Mouse (Mus musculus) midbrain, embryonic 13.5 days (tissue): Measurements from ENCODE around the gene Mif. TPM values are rescaled to one million over a fixed set of nuclear protein-coding genes. Genes with fewer than 3 reads are reported as not detected.
A peak's percentile ranks its signal among the peaks of the same experiment; 100 is the strongest.
"Not testable (repeated sequence)": the region's sequence is repeated elsewhere in the genome, so short reads cannot be mapped to it uniquely, and the experiment has no call there.

Experiments used
- ATAC-seq: fragments of 200-750 bp; cut with Nextera tagmentation; 2 replicates; pipeline ENCODE4 v1.8.0; 2017; ENCODE audit warnings: mild to moderate bottlenecking, moderate TSS enrichment, moderate library complexity
- H3K27ac ChIP-seq: fragments of 300-500 bp; sonication (generic); 2 replicates; pipeline ENCODE4 v1.5.1; 2015; ENCODE audit warnings: inconsistent platforms, mild to moderate bottlenecking, moderate library complexity
- H3K27me3 ChIP-seq: fragments of 300-500 bp; sonication (generic); 2 replicates; pipeline ENCODE4 v1.6.1; 2015; ENCODE audit warnings: mild to moderate bottlenecking, inconsistent platforms
- H3K36me3 ChIP-seq: fragments of 300-500 bp; sonication (generic); 2 replicates; pipeline ENCODE4 v1.6.1; 2015; ENCODE audit warnings: mild to moderate bottlenecking, inconsistent platforms
- H3K4me1 ChIP-seq: fragments of 300-500 bp; sonication (generic); replicated peaks from 2 replicates; pipeline ENCODE4 v1.6.1; 2015; ENCODE audit warnings: inconsistent platforms
- H3K4me2 ChIP-seq: fragments of 300-500 bp; sonication (generic); replicated peaks from 2 replicates; pipeline ENCODE4 v1.6.1; 2015; ENCODE audit warnings: moderate library complexity, mild to moderate bottlenecking, inconsistent platforms
- H3K4me3 ChIP-seq: fragments of 300-500 bp; sonication (generic); replicated peaks from 2 replicates; pipeline ENCODE4 v1.5.1; 2015; ENCODE audit warnings: mild to moderate bottlenecking, inconsistent platforms
- H3K9ac ChIP-seq: fragments of 300-500 bp; sonication (generic); replicated peaks from 2 replicates; pipeline ENCODE4 v1.6.1; 2015; ENCODE audit warnings: mild to moderate bottlenecking, inconsistent platforms
- H3K9me3 ChIP-seq: fragments of 300-500 bp; sonication (generic); 2 replicates; pipeline ENCODE4 v1.6.1; 2016; ENCODE audit warnings: mild to moderate bottlenecking, inconsistent platforms
- WGBS: fragments of 180-500 bp; shearing (Covaris S2); methylation state at CpG from one replicate; pipeline ENCODE4 v1.1.7; 2015; 5-methylcytosine and 5-hydroxymethylcytosine counted together
- polyA plus RNA-seq: library from polyadenylated mRNA; unstranded; fragments of >200 nt; fragmentation: Nextera tagmentation; extraction: Ambion mirVana; gene quantifications from 2 replicates; pipeline ENCODE4 v1.2.1, GENCODE M21; 2015

Gene Mif
- 1,337 and 1,364 TPM in 2 replicates for polyA plus RNA-seq

DNA sequence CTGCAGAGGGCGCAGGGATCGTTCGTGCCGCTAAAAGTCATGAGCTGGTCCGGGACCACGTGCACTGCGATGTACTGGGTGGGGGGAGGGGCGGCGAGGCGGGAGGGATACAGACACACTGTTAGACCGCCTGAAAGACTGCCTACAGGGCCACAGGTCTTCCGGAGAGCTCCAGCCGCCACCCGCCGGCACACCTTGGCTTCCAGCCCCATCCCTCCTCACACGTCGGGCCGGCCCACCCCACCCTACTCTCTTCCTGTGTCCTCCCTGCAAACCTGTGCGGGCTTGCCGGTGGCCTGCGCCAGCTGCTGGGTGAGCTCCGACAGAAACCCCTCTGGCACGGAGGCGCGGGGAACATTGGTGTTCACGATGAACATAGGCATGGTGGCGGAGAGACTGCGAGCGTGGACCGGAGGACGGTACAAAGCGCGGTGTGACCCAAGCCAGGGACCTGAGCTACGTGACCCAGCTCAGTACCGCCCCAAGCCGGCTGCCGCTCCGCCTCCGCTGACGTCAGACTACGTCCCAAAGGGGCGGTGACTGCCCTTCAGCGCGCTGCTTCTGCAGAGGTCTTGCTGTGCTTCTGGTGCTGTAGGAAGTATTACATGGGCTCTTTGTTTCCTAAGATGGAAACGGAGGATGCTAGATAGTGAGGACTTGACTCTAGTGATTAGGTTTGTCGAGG is at the start of gene Mif:
TSS of gene Mif (minus strand) at position 455 of the 685 bp plus-strand sequence.
- ATAC-seq, result peak; percentile 94
- not testable (repeated sequence) for H3K27me3 ChIP-seq, H3K9me3 ChIP-seq
- Histone ChIP-seq H3K27ac (peak within 1 kb of the TSS; percentile 94), H3K4me1 (peaks cover 34% of the 10 kb centered on the region), H3K4me2 (peak within 1 kb of the TSS; percentile 79), H3K4me3 (peak within 1 kb of the TSS; percentile 74), H3K36me3 (peaks cover 17% of the 10 kb centered on the region), H3K9ac (peak within 1 kb of the TSS; percentile 91)
- WGBS, result 2% methylated on average over 46 of the region's 46 CpGs

- ATAC-seq, result no peak
- H3K4me1 ChIP-seq, result no peaks in the 10 kb centered on the region
- H3K36me3 ChIP-seq, result peaks cover 97% of the 10 kb centered on the region
- H3K9me3 ChIP-seq, result no peaks in the 10 kb centered on the region
- no peaks in the 10 kb centered on the region for H3K27me3 ChIP-seq
- no peak overlapping the region for H3K4me2 ChIP-seq
- WGBS, result 96% methylated on average over 4 of the region's 4 CpGs
- H3K27ac ChIP-seq, result no peak overlapping the region
- H3K9ac ChIP-seq, result no peak overlapping the region
- H3K4me3 ChIP-seq, result no peak overlapping the region
Measured at GRCm38 (mm10) chr10:75906882-75907281, 46.8 kb upstream of the Mif start.

DNA sequence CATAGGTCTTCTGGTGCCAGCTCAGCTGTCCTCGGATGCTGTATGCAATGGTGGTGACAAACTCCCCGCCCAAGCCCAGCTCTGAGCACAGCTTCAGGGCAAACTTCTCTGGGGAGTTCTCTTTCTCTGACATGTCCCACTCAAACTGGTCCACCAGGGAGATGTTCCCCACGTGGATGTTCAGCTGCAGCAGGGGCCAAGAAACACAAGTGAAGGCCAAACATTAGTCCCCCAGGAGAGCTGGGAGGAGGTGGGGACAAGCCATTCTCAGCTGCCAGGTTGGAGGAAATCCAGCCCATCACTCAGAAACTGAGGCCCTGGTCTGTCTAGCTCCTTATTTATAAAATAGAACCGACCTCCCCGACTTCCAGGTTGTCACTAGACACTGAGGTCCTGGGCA is 44.4 kb upstream of the Mif start:
- Histone ChIP-seq H3K36me3 (peaks cover 95% of the 10 kb centered on the region), H3K4me3 (no peak overlapping the region), H3K27ac (no peak overlapping the region), H3K27me3 (no peaks in the 10 kb centered on the region), H3K9me3 (no peaks in the 10 kb centered on the region), H3K4me2 (no peak overlapping the region), H3K4me1 (no peaks in the 10 kb centered on the region), H3K9ac (no peak overlapping the region)
- no peak for ATAC-seq
- WGBS, result 89% methylated on average over 5 of the region's 5 CpGs

DNA sequence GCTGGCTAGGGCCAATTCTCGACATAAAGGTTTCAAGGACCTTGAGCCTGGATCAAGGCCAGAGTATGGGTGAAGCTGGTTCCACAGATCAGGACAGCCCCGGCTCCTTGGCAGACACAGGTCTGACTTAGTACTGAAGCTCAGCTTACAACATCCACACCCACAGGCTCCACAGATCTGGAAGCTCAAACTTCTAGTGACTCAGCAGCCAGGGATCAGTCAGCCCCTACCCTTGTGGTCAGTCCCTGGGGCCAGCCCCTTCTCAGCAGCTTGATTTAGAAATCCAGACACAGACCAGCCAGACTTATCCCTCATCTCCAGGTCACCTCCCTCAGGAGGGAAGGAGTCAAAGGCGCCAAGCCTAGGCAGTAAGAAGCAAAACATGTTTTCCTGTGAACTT is 38.8 kb upstream of the Mif start:
- H3K27me3 ChIP-seq, result no peaks in the 10 kb centered on the region

GRCm38 (mm10) chr10:75898039-75898564 is 38.1 kb upstream of the Mif start:
- Histone ChIP-seq H3K27me3 (no peaks in the 10 kb centered on the region), H3K4me1 (peaks cover 9% of the 10 kb centered on the region), H3K27ac (no peak overlapping the region), H3K9me3 (no peaks in the 10 kb centered on the region), H3K4me2 (no peak overlapping the region), H3K9ac (no peak overlapping the region), H3K4me3 (no peak overlapping the region), H3K36me3 (peaks cover 85% of the 10 kb centered on the region)
- ATAC-seq, result no peak
- WGBS, result 79% methylated on average over 6 of the region's 6 CpGs

More for the DNA sequence above, 38.8 kb upstream of the Mif start:
- no peak overlapping the region for H3K4me2 ChIP-seq
- no peaks in the 10 kb centered on the region for H3K9me3 ChIP-seq
- peaks cover 3% of the 10 kb centered on the region; the same call in 1 of the 2 replicates for H3K4me1 ChIP-seq
- no peak overlapping the region for H3K4me3 ChIP-seq
- ATAC-seq, result no peak
- no peak overlapping the region for H3K27ac ChIP-seq
- no peak overlapping the region for H3K9ac ChIP-seq
- 78% methylated on average over 3 of the region's 3 CpGs for WGBS
- peaks cover 90% of the 10 kb centered on the region for H3K36me3 ChIP-seq

GRCm38 (mm10) chr10:75897373-75897772 is 37.3 kb upstream of the Mif start:
- no peak overlapping the region for H3K9ac ChIP-seq
- H3K36me3 ChIP-seq, result peaks cover 78% of the 10 kb centered on the region
- ATAC-seq, result no peak
- H3K9me3 ChIP-seq, result no peaks in the 10 kb centered on the region
- no peak overlapping the region for H3K4me3 ChIP-seq
- H3K27me3 ChIP-seq, result no peaks in the 10 kb centered on the region
- H3K4me2 ChIP-seq, result no peak overlapping the region
- H3K4me1 ChIP-seq, result peaks cover 13% of the 10 kb centered on the region
- H3K27ac ChIP-seq, result no peak overlapping the region
- WGBS, result 33% methylated on average over 6 of the region's 6 CpGs

DNA sequence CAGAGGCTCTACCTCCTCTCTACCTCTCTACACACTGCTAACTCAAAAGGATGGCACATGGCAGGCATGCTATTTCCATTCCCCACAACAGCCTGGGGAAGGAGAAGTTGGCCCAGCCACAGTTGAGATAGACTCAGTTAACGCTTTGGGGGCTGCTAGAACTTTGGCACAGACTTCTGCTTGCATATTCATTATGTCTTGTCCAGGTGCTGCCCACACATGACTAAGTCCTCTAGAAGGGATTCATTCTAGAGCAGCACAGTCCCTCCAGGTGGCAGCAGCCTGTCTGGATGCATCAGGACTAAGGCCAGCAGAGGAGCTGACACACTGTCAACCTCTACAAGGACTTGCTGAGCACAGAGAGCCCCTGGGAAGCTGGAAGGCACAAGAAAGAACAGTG is 36.2 kb upstream of the Mif start:
- 94% methylated on average over 1 of the region's 1 CpGs for WGBS
- ATAC-seq, result no peak

DNA sequence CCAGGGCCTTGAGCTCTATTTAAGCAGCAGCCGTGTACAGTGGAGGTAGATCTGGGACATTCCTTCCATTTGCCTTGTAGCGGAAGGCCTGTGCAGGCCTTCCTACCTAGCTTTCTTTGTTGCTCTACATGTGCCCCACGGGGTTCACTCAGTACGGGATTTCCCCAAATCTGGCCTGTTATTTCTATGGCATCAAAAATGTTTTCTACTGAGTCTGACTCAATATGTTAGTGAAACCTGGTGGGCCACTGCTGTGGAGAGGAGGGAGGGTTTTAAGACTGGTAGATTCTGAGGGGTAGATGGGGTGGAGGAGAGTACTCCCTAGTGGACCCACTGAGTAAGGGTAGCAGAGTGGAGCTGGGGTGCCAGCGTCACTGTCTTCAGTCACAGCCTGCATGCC is 35.7 kb upstream of the Mif start:
- 96% methylated on average over 5 of the region's 5 CpGs for WGBS
- no peaks in the 10 kb centered on the region for H3K9me3 ChIP-seq
- H3K4me3 ChIP-seq, result no peak overlapping the region
- H3K27me3 ChIP-seq, result no peaks in the 10 kb centered on the region
- ATAC-seq, result no peak
- H3K36me3 ChIP-seq, result peaks cover 62% of the 10 kb centered on the region
- peaks cover 13% of the 10 kb centered on the region for H3K4me1 ChIP-seq
- H3K4me2 ChIP-seq, result no peak overlapping the region
- no peak overlapping the region for H3K9ac ChIP-seq
- H3K27ac ChIP-seq, result no peak overlapping the region

More for the DNA sequence above, 36.2 kb upstream of the Mif start:
- no peaks in the 10 kb centered on the region for H3K9me3 ChIP-seq
- peaks cover 67% of the 10 kb centered on the region for H3K36me3 ChIP-seq
- no peak overlapping the region for H3K9ac ChIP-seq
- no peaks in the 10 kb centered on the region for H3K27me3 ChIP-seq
- H3K4me2 ChIP-seq, result no peak overlapping the region
- no peak overlapping the region for H3K27ac ChIP-seq
- peaks cover 13% of the 10 kb centered on the region for H3K4me1 ChIP-seq
- no peak overlapping the region for H3K4me3 ChIP-seq

- Histone ChIP-seq H3K4me3 (no peak overlapping the region), H3K9me3 (no peaks in the 10 kb centered on the region), H3K4me1 (peaks cover 13% of the 10 kb centered on the region), H3K36me3 (peaks cover 52% of the 10 kb centered on the region), H3K4me2 (no peak overlapping the region), H3K27me3 (no peaks in the 10 kb centered on the region), H3K27ac (no peak overlapping the region), H3K9ac (no peak overlapping the region)
- no peak for ATAC-seq
- 85% methylated on average over 6 of the region's 6 CpGs for WGBS
Measured at GRCm38 (mm10) chr10:75894601-75895000, 34.6 kb upstream of the Mif start.

- WGBS, result 1% methylated on average over 51 of the region's 51 CpGs
- Histone ChIP-seq H3K4me1 (peaks cover 13% of the 10 kb centered on the region), H3K27me3 (no peaks in the 10 kb centered on the region), H3K4me3 (peak within 1 kb of the TSS; percentile 46), H3K4me2 (peak within 1 kb of the TSS; percentile 88), H3K27ac (peak within 1 kb of the TSS; percentile 59), H3K36me3 (peaks cover 39% of the 10 kb centered on the region), H3K9ac (peak within 1 kb of the TSS; percentile 65), H3K9me3 (no peaks in the 10 kb centered on the region)
- peak; percentile 100 for ATAC-seq
Measured at GRCm38 (mm10) chr10:75893089-75893750, 33.2 kb upstream of the Mif start, which contains the start of gene Derl3. Gene Derl3, plus strand, starts transcription at chr10:75893413.

DNA sequence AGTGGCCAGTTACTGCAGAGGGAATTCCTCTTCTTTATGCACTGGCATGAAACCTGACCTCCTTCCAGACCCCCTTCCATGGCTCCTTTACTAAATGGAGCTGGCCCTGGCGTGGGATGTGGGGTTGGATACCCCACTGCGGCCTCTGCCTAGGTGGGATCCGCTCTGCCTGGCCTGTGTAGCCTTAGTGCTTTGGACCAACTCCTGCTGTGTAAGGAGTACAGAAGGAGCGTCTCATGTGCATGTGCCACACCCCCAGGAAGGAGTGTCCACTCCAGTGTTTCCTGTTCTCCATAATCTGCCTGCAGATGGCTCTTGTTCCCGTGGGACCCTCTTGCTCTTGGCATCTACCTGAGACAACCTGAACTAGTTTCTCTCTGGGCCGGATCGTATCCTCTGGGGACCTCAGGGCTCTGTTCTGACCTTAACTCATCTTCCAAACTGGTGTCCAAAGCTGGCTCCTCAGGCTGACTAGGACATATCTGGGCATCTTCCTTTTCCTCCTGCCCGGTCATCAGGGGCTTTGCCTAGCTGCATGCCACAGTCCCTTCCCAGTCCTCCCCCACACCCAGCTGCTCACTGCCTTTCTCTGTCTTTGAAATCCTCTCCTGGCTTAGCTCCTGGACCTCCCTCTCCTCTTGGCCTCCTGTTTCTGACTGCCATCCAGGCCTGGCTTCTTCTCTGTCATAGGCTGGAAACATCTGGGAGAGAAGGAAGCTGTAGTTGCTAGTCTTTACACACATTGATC is 29.5 kb upstream of the Mif start:
- Histone ChIP-seq H3K4me2 (no peak overlapping the region), H3K4me1 (peaks cover 13% of the 10 kb centered on the region), H3K27me3 (no peaks in the 10 kb centered on the region), H3K9me3 (no peaks in the 10 kb centered on the region), H3K4me3 (no peak overlapping the region), H3K36me3 (peaks cover 10% of the 10 kb centered on the region), H3K27ac (no peak overlapping the region), H3K9ac (no peak overlapping the region)
- ATAC-seq, result no peak
- 60% methylated on average over 8 of the region's 8 CpGs for WGBS

- not testable (repeated sequence) for H3K4me3 ChIP-seq, H3K9me3 ChIP-seq, H3K36me3 ChIP-seq, H3K9ac ChIP-seq, H3K27ac ChIP-seq, H3K27me3 ChIP-seq, ATAC-seq, H3K4me1 ChIP-seq, H3K4me2 ChIP-seq
- WGBS, result 87% methylated on average over 5 of the region's 5 CpGs
Measured at GRCm38 (mm10) chr10:75887504-75887903, 27.5 kb upstream of the Mif start.
